Mouse (Mus musculus): ENCODE data around the gene Mpg. TPM values are rescaled to one million over a fixed set of nuclear protein-coding genes. Genes with fewer than 3 reads are reported as not detected.

Gene Mpg
- polyA plus RNA-seq, 1 experiment from 2014 or later: 35.6 TPM

- H3K9me3 ChIP-seq: no peaks in the 10 kb centered on the region
- H3K4me1 ChIP-seq (replicated peaks): peaks cover 9% of the 10 kb centered on the region
- no peaks in the 10 kb centered on the region for H3K27me3 ChIP-seq
- no peak overlapping the region; the same call in 1 of the 2 replicates for H3K9ac ChIP-seq
- no peak overlapping the region for H3K4me3 ChIP-seq
- H3K27ac ChIP-seq: no peak overlapping the region
- H3K36me3 ChIP-seq: peaks cover 56% of the 10 kb centered on the region
- H3K4me2 ChIP-seq: no peak overlapping the region
- 92% methylated on average over 9 of the region's 9 CpGs for WGBS
- no peak for ATAC-seq (ENCODE audit: low FRiP score)
Measured at GRCm38 (mm10) chr11:32210623-32211022, 15.7 kb upstream of the Mpg start.

- ATAC-seq (ENCODE audit: low FRiP score): no peak
- H3K9me3 ChIP-seq: no peaks in the 10 kb centered on the region
- H3K4me3 ChIP-seq: no peak overlapping the region
- peaks cover 17% of the 10 kb centered on the region for H3K4me1 ChIP-seq (replicated peaks)
- peaks cover 4% of the 10 kb centered on the region for H3K27me3 ChIP-seq
- H3K27ac ChIP-seq: no peak overlapping the region
- H3K36me3 ChIP-seq: peaks cover 26% of the 10 kb centered on the region
- 91% methylated on average over 18 of the region's 18 CpGs for WGBS
- no peak overlapping the region for H3K4me2 ChIP-seq
- H3K9ac ChIP-seq: 0 out of 2 replicates have a peak overlapping the region, but pooled peaks have one; percentile 29
Measured at GRCm38 (mm10) chr11:32215372-32216162, 10.7 kb upstream of the Mpg start.

- Histone ChIP-seq H3K9ac (no peak overlapping the region), H3K36me3 (peaks cover 16% of the 10 kb centered on the region), H3K9me3 (no peaks in the 10 kb centered on the region), H3K4me2 (no peak overlapping the region), H3K4me3 (no peak overlapping the region), H3K27ac (no peak overlapping the region), H3K27me3 (peaks cover 16% of the 10 kb centered on the region), H3K4me1 (replicated peaks) (peaks cover 30% of the 10 kb centered on the region)
- ATAC-seq (ENCODE audit: low FRiP score): peak; percentile 43; the same call in 1 of the 2 replicates
- 23% methylated on average over 8 of the region's 8 CpGs for WGBS
Measured at GRCm38 (mm10) chr11:32216851-32217250, 9.5 kb upstream of the Mpg start.

GRCm38 (mm10) chr11:32218501-32219050 is 7.7 kb upstream of the Mpg start:
- peak overlapping the region; percentile 39; the same call in 1 of the 2 replicates for H3K9ac ChIP-seq
- peaks cover 5% of the 10 kb centered on the region; the same call in 1 of the 2 replicates for H3K36me3 ChIP-seq
- no peak for ATAC-seq (ENCODE audit: low FRiP score)
- H3K9me3 ChIP-seq: no peaks in the 10 kb centered on the region
- 48% methylated on average over 6 of the region's 6 CpGs for WGBS
- no peak overlapping the region; the same call in 1 of the 2 replicates for H3K4me2 ChIP-seq
- peaks cover 32% of the 10 kb centered on the region for H3K27me3 ChIP-seq
- peak overlapping the region; percentile 44; the same call in 1 of the 2 replicates for H3K27ac ChIP-seq
- H3K4me3 ChIP-seq: no peak overlapping the region
- H3K4me1 ChIP-seq (replicated peaks): peaks cover 45% of the 10 kb centered on the region

GRCm38 (mm10) chr11:32219287-32219686 is 7.0 kb upstream of the Mpg start:
- H3K36me3 ChIP-seq: no peaks in the 10 kb centered on the region
- no peak overlapping the region; the same call in 1 of the 2 replicates for H3K4me2 ChIP-seq
- no peak overlapping the region for H3K27ac ChIP-seq
- peaks cover 49% of the 10 kb centered on the region for H3K4me1 ChIP-seq (replicated peaks)
- 86% methylated on average over 10 of the region's 10 CpGs for WGBS
- no peak for ATAC-seq (ENCODE audit: low FRiP score)
- H3K27me3 ChIP-seq: peaks cover 39% of the 10 kb centered on the region
- no peaks in the 10 kb centered on the region for H3K9me3 ChIP-seq
- no peak overlapping the region for H3K4me3 ChIP-seq
- H3K9ac ChIP-seq: no peak overlapping the region

- Histone ChIP-seq H3K9ac (peak overlapping the region; percentile 87), H3K4me2 (peak overlapping the region; percentile 98), H3K4me3 (peak overlapping the region; percentile 69), H3K36me3 (no peaks in the 10 kb centered on the region), H3K27ac (peak overlapping the region; percentile 18; the same call in 1 of the 2 replicates), H3K27me3 (peaks cover 48% of the 10 kb centered on the region), H3K9me3 (no peaks in the 10 kb centered on the region), H3K4me1 (replicated peaks) (peaks cover 63% of the 10 kb centered on the region)
- WGBS: 35% methylated on average over 10 of the region's 10 CpGs
- ATAC-seq (ENCODE audit: low FRiP score): peak; percentile 12; the same call in 1 of the 2 replicates
Measured at GRCm38 (mm10) chr11:32220607-32221224, 5.6 kb upstream of the Mpg start.

GRCm38 (mm10) chr11:32221225-32221950 is 4.9 kb upstream of the Mpg start:
- H3K27ac ChIP-seq: peak overlapping the region; percentile 80
- peaks cover 48% of the 10 kb centered on the region for H3K27me3 ChIP-seq
- no peaks in the 10 kb centered on the region for H3K36me3 ChIP-seq
- ATAC-seq (ENCODE audit: low FRiP score): peak; percentile 4; the same call in 1 of the 2 replicates
- H3K9ac ChIP-seq: peak overlapping the region; percentile 87
- H3K9me3 ChIP-seq: no peaks in the 10 kb centered on the region
- H3K4me1 ChIP-seq (replicated peaks): peaks cover 67% of the 10 kb centered on the region
- H3K4me2 ChIP-seq: peak overlapping the region; percentile 98
- H3K4me3 ChIP-seq: peak overlapping the region; percentile 69
- WGBS: under 1% methylated on average over 46 of the region's 46 CpGs

- peaks cover 71% of the 10 kb centered on the region for H3K4me1 ChIP-seq (replicated peaks)
- no peaks in the 10 kb centered on the region for H3K36me3 ChIP-seq
- peak within 1 kb of the TSS; percentile 98 for H3K4me2 ChIP-seq
- peak within 1 kb of the TSS; percentile 69 for H3K4me3 ChIP-seq
- H3K27me3 ChIP-seq: peaks cover 48% of the 10 kb centered on the region
- under 1% methylated on average over 33 of the region's 72 CpGs for WGBS
- peak within 1 kb of the TSS; percentile 87 for H3K9ac ChIP-seq
- peak; percentile 6; the same call in 1 of the 2 replicates for ATAC-seq (ENCODE audit: low FRiP score)
- H3K27ac ChIP-seq: peak within 1 kb of the TSS; percentile 80
- no peaks in the 10 kb centered on the region for H3K9me3 ChIP-seq
Measured at GRCm38 (mm10) chr11:32221951-32222409, 4.3 kb upstream of the Mpg start, which contains the start of gene Rhbdf1. Rhbdf1 (minus strand) TSS chr11:32222300.

- Histone ChIP-seq H3K36me3 (no peaks in the 10 kb centered on the region), H3K4me3 (peak overlapping the region; percentile 69), H3K9me3 (no peaks in the 10 kb centered on the region), H3K27me3 (peaks cover 48% of the 10 kb centered on the region), H3K27ac (0 out of 2 replicates have a peak overlapping the region, but pooled peaks have one; percentile 80), H3K4me1 (replicated peaks) (peaks cover 78% of the 10 kb centered on the region), H3K4me2 (peak overlapping the region; percentile 98), H3K9ac (peak overlapping the region; percentile 87)
- ATAC-seq (ENCODE audit: low FRiP score): no peak
- WGBS: 8% methylated on average over 21 of the region's 21 CpGs
Measured at GRCm38 (mm10) chr11:32222570-32223194, 3.6 kb upstream of the Mpg start.

GRCm38 (mm10) chr11:32223297-32223967 is 2.9 kb upstream of the Mpg start:
- Histone ChIP-seq H3K27ac (no peak overlapping the region), H3K4me1 (replicated peaks) (peaks cover 82% of the 10 kb centered on the region), H3K9me3 (no peaks in the 10 kb centered on the region), H3K27me3 (peaks cover 48% of the 10 kb centered on the region), H3K4me3 (0 out of 2 replicates have a peak overlapping the region, but pooled peaks have one; percentile 69), H3K9ac (peak overlapping the region; percentile 25; the same call in 1 of the 2 replicates), H3K4me2 (peak overlapping the region; percentile 98), H3K36me3 (no peaks in the 10 kb centered on the region)
- 70% methylated on average over 4 of the region's 4 CpGs for WGBS
- ATAC-seq (ENCODE audit: low FRiP score): no peak

All from hindbrain, embryonic 13.5 days (tissue).